Mouse (Mus musculus): ENCODE measurements around the gene Mpg. TPM values are rescaled to one million over a fixed set of nuclear protein-coding genes. Genes with fewer than 3 reads are reported as not detected.
A peak's percentile ranks its signal among the peaks of the same experiment; 100 is the strongest.
"Not testable (repeated sequence)": the region's sequence is repeated elsewhere in the genome, so short reads cannot be mapped to it uniquely, and the experiment has no call there.

The Mpg gene
- polyA plus RNA-seq, 1 experiment from 2014 or later: 30.3 TPM

- Histone ChIP-seq H3K36me3 (no peaks in the 10 kb centered on the region), H3K27ac (no peak overlapping the region), H3K9me3 (no peaks in the 10 kb centered on the region), H3K4me1 (no peaks in the 10 kb centered on the region), H3K9ac (no peak overlapping the region), H3K4me2 (replicated peaks) (no peak overlapping the region), H3K4me3 (no peak overlapping the region), H3K27me3 (replicated peaks) (no peaks in the 10 kb centered on the region)
- 84% methylated on average over 10 of the region's 10 CpGs for WGBS
- ATAC-seq (ENCODE audit: low FRiP score, low read depth): no peak
These were observed 32.2 kb upstream of the Mpg start for GRCm38 (mm10) chr11:32194086-32194485.

- H3K4me1 ChIP-seq: no peaks in the 10 kb centered on the region
- WGBS: 82% methylated on average over 5 of the region's 5 CpGs
These were observed 31.7 kb upstream of the Mpg start for GRCm38 (mm10) chr11:32194626-32195025.

DNA sequence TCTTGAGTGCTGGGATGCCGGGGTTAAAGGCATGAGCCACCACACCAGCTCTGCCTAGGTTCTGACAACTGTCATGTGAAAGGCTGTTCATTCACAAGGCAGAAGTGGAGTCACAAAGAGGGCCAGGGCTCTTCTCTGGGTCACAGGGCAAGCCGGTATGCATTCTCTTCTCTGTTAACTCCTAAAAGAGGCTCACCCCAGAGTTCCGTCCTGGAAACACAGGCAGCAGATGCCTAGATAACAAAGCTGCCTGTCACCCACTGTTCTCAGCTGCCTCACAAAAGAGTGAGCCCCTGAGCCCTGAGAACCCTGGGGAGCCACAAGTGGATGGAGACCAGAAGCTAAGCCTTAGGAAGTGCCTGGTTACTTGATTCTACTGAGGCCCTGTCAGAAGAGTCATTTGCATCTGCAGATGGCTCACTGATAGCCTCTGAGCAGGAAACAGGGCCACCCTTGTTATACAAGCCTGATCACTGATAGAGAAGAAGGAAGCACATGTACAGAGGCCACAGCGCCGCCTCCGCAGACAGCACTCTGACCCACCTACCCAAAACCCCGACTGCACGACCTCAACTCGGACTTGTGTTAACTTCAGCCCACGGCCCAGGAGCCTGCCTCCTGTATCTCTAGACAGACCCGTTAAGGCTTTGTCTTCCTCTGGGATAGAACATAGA is 30.3 kb upstream of the Mpg start:
- Histone ChIP-seq H3K27me3 (replicated peaks) (no peaks in the 10 kb centered on the region), H3K4me3 (no peak overlapping the region), H3K4me2 (replicated peaks) (no peak overlapping the region), H3K27ac (no peak overlapping the region), H3K4me1 (no peaks in the 10 kb centered on the region), H3K36me3 (no peaks in the 10 kb centered on the region), H3K9me3 (no peaks in the 10 kb centered on the region), H3K9ac (no peak overlapping the region)
- 45% methylated on average over 11 of the region's 11 CpGs for WGBS
- ATAC-seq (ENCODE audit: low FRiP score, low read depth): no peak

More at GRCm38 (mm10) chr11:32194626-32195025, 31.7 kb upstream of the Mpg start:
- ATAC-seq (ENCODE audit: low FRiP score, low read depth): no peak
- Histone ChIP-seq H3K4me3 (no peak overlapping the region), H3K36me3 (no peaks in the 10 kb centered on the region), H3K4me2 (replicated peaks) (no peak overlapping the region), H3K27me3 (replicated peaks) (no peaks in the 10 kb centered on the region), H3K9me3 (no peaks in the 10 kb centered on the region), H3K9ac (no peak overlapping the region), H3K27ac (no peak overlapping the region)

- Histone ChIP-seq H3K9ac (no peak overlapping the region), H3K4me3 (no peak overlapping the region), H3K9me3 (no peaks in the 10 kb centered on the region), H3K36me3 (no peaks in the 10 kb centered on the region), H3K4me1 (no peaks in the 10 kb centered on the region), H3K27me3 (replicated peaks) (no peaks in the 10 kb centered on the region), H3K27ac (no peak overlapping the region), H3K4me2 (replicated peaks) (no peak overlapping the region)
- WGBS: 75% methylated on average over 6 of the region's 6 CpGs
- no peak for ATAC-seq (ENCODE audit: low FRiP score, low read depth)
These were observed 29.6 kb upstream of the Mpg start for GRCm38 (mm10) chr11:32196727-32197126.

DNA sequence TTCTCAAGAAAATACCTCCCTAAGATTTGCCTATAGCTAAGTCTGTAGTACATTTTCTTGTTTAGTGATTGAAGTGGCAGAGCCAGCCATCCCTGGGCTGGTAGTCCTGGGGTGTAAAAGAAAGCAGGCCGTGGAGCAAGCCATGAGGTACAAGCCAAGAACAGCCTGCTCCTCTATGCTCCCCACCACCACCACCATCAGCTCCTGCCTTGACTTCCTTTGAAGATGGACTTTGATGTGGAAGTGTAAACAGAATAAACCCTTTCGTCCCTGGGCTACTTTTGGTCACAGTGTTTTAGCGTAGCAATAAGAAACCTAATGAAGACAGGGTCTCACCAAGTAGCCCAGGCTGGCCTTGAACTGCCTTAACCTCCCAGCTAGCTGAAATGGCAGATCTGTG is 28.5 kb upstream of the Mpg start:
- Histone ChIP-seq H3K9ac (no peak overlapping the region), H3K9me3 (no peaks in the 10 kb centered on the region), H3K27ac (no peak overlapping the region), H3K4me1 (no peaks in the 10 kb centered on the region), H3K36me3 (no peaks in the 10 kb centered on the region), H3K27me3 (replicated peaks) (no peaks in the 10 kb centered on the region), H3K4me2 (replicated peaks) (no peak overlapping the region), H3K4me3 (no peak overlapping the region)
- ATAC-seq (ENCODE audit: low FRiP score, low read depth): no peak
- WGBS: 38% methylated on average over 3 of the region's 3 CpGs

DNA sequence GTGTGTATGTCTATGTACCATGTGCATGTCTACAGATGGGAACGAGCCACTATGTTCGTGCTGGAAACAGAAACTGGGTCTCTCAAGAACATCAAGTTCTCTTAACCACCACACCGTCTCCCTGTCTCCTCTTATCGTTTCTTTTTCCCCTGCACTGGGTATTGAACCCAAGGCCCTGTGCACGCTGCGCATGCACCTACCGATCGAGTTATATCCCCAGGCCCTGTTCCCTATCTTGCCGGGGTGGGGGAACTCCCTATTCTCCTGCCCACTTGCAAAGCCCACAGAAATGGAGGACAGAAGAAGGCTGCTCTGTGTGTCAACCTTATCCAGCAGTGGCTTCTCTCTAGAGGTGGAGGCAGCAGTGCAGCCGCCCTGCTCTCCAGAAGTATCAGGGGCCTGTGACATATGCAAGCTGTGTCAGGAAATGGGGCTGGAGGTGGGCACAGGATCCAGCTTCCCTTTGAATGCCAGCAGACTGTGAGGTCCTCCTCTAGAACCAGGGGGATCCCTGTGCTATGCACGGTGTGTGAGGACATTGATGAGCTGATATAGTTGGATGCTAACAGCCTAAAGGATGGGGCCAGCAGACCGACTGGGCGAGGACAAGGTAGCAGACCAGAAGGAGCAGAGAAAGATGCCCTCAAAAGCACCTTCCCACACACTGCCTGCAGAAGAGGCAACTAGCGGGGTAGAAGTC is 27.9 kb upstream of the Mpg start:
- no peaks in the 10 kb centered on the region for H3K36me3 ChIP-seq
- ATAC-seq (ENCODE audit: low FRiP score, low read depth): no peak
- H3K4me2 ChIP-seq (replicated peaks): no peak overlapping the region
- H3K4me3 ChIP-seq: no peak overlapping the region
- H3K9ac ChIP-seq: no peak overlapping the region
- H3K27ac ChIP-seq: no peak overlapping the region
- 78% methylated on average over 14 of the region's 14 CpGs for WGBS
- H3K27me3 ChIP-seq (replicated peaks): no peaks in the 10 kb centered on the region
- no peaks in the 10 kb centered on the region for H3K9me3 ChIP-seq
- H3K4me1 ChIP-seq: no peaks in the 10 kb centered on the region

DNA sequence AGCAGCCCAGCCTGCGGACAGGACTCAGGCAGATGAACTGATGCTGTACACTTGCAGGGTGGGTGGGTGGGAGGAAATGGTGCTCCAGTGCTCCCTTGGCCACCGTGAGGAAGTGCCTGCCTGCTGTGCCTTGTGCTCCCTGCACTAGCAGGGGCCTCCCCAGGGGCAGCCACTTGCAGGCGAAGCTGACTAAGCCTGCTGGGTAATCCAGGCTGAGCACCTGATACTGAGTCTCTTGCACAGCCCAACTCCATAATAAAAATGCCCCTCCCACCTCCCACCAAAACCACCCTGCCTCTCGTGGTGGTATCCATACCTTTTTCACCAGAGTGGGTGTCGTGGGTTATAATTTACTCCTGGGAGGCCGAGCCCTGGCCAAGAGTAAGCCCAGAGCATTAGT is 27.1 kb upstream of the Mpg start:
- Histone ChIP-seq H3K4me1 (no peaks in the 10 kb centered on the region), H3K27ac (no peak overlapping the region), H3K36me3 (no peaks in the 10 kb centered on the region), H3K4me2 (replicated peaks) (no peak overlapping the region), H3K4me3 (no peak overlapping the region), H3K9ac (no peak overlapping the region), H3K9me3 (no peaks in the 10 kb centered on the region), H3K27me3 (replicated peaks) (no peaks in the 10 kb centered on the region)
- ATAC-seq (ENCODE audit: low FRiP score, low read depth): no peak
- 53% methylated on average over 6 of the region's 6 CpGs for WGBS

DNA sequence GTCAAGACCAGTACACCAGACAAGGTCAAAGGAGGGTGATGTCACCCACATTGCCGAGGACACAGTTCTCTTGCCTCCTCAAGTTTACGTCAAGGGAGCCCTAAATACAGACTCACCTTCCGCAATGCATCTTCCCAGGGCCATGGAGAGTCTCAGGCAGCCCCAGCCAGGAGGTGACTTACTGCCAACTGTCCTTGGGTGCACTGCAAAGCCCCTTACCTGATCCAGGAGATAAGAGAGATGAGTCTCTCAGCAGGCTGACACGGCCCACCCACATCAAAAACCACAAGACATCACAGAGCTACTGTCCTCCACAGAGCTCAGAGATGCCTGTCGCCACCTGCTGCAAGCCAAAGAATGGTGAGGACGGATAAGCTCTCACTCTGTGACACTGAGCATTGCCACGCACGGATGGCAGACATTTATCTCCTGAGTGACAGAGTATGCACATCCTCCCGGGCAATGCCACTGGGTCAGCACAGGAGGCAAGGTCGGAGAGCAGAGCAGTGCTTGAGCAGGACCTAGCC is 26.2 kb upstream of the Mpg start, which contains the start of gene Il9r:
Gene Il9r (minus strand): TSS at position 205 of the 527 bp plus-strand sequence.
- ATAC-seq (ENCODE audit: low FRiP score, low read depth): no peak
- H3K9ac ChIP-seq: no peak within 1 kb of the TSS
- peaks cover 6% of the 10 kb centered on the region for H3K4me1 ChIP-seq
- H3K27ac ChIP-seq: no peak within 1 kb of the TSS
- H3K36me3 ChIP-seq: no peaks in the 10 kb centered on the region
- no peaks in the 10 kb centered on the region for H3K9me3 ChIP-seq
- H3K27me3 ChIP-seq (replicated peaks): no peaks in the 10 kb centered on the region
- WGBS: 78% methylated on average over 10 of the region's 10 CpGs
- no peak within 1 kb of the TSS for H3K4me2 ChIP-seq (replicated peaks)
- no peak within 1 kb of the TSS for H3K4me3 ChIP-seq

DNA sequence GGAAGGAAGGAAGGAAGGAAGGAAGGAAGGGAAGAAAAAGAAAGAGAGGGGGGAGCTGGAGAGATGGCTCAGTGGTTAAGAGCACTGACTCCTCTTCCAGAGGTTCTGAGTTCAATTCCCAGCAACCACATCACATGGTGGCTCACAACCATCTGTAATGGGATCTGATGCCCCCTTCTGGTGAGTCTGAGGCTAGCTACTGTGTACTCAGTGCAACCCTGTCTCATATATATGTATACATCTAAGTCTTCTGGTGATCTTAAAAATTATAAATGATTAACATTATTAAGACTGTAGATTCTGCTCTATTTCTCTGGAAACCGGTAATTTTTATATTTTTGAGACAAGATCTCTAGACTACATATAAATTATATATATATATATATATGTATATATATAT is 25.3 kb upstream of the Mpg start:
- not testable (repeated sequence) for H3K9ac ChIP-seq; H3K36me3 ChIP-seq; H3K27me3 ChIP-seq (replicated peaks); H3K9me3 ChIP-seq; ATAC-seq (ENCODE audit: low FRiP score, low read depth); H3K4me2 ChIP-seq (replicated peaks); H3K27ac ChIP-seq; H3K4me3 ChIP-seq
- peaks cover 12% of the 10 kb centered on the region for H3K4me1 ChIP-seq
- 58% methylated on average over 1 of the region's 1 CpGs for WGBS

DNA sequence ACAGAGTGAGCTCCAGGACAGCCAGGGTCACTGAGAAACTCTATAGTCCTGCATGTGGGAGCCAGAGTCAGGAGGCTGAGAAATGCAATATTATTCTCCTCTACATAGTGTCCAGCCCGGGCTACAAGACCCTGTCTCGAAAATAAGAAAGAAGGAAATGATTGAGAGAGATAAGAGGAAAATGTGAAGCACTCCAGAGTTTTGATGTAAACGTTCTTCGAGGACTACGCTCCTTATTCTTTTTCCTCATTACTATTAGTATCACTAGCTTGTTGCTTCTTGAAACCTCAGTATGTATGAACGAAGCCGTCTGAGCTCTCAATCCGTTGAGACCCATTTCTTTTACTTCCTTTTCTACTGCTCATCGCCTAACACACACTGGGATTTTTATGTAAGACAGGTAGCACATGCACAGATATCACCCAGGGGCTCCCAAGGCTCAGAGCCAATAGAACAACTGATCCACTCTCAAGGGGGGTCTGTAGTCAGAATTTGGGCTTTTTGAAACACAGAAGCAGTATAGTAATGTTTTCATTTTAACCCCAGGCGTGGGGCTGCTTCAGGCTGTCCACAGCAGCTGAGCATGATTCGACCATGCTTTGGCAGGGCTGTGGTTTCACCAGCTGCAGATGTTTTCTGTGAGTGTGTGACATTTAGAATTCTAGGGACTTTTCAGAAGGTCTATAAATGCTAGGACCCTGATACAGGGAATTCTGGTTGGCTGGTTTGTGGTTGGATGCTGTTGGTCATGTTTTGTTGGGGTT is 24.2 kb upstream of the Mpg start:
- no peaks in the 10 kb centered on the region for H3K36me3 ChIP-seq
- no peak for ATAC-seq (ENCODE audit: low FRiP score, low read depth)
- H3K4me2 ChIP-seq (replicated peaks): no peak overlapping the region
- H3K4me3 ChIP-seq: no peak overlapping the region
- 83% methylated on average over 11 of the region's 11 CpGs for WGBS
- H3K27ac ChIP-seq: no peak overlapping the region
- no peaks in the 10 kb centered on the region for H3K9me3 ChIP-seq
- H3K9ac ChIP-seq: no peak overlapping the region
- peaks cover 17% of the 10 kb centered on the region for H3K4me1 ChIP-seq
- no peaks in the 10 kb centered on the region for H3K27me3 ChIP-seq (replicated peaks)

GRCm38 (mm10) chr11:32205058-32205873 is 21.0 kb upstream of the Mpg start, which contains the start of gene Snrnp25:
TSS of gene Snrnp25 (plus strand) at chr11:32205415.
- Histone ChIP-seq H3K4me1 (peaks cover 17% of the 10 kb centered on the region), H3K27ac (no peak within 1 kb of the TSS), H3K9ac (peak within 1 kb of the TSS; percentile 65), H3K9me3 (no peaks in the 10 kb centered on the region), H3K36me3 (peaks cover 29% of the 10 kb centered on the region), H3K4me3 (peak within 1 kb of the TSS; percentile 61), H3K4me2 (replicated peaks) (peak within 1 kb of the TSS; percentile 80), H3K27me3 (replicated peaks) (no peaks in the 10 kb centered on the region)
- peak; percentile 100 for ATAC-seq (ENCODE audit: low FRiP score, low read depth)
- under 1% methylated on average over 52 of the region's 52 CpGs for WGBS
